Mouse (Mus musculus): ENCODE results near the gene Ldb3. TPM values are rescaled to one million over a fixed set of nuclear protein-coding genes. Genes with fewer than 3 reads are reported as not detected.

Gene Ldb3
- total and polyA plus RNA-seq, 2 experiments from 2014 or later, result 376 to 526 TPM

- H3K9ac ChIP-seq (replicated peaks; ENCODE audit: low read depth, low read length), result no peak overlapping the region
- DNase-seq (ENCODE audit: low spot score) (no peak), ATAC-seq (ENCODE audit: insufficient read depth, low read depth) (no peak)
- H3K27ac ChIP-seq (ENCODE audit: low read depth), result peak overlapping the region; percentile 58
- H3K4me2 ChIP-seq (ENCODE audit: low read depth, low read length), result no peak overlapping the region
- H3K4me1 ChIP-seq (ENCODE audit: control insufficient read depth, insufficient read depth), result peaks cover 23% of the 10 kb centered on the region
- 39% methylated on average over 11 of the region's 17 CpGs for WGBS
- no peak overlapping the region for H3K4me3 ChIP-seq (ENCODE audit: low read depth, low read length)
- no peaks in the 10 kb centered on the region for H3K9me3 ChIP-seq (replicated peaks; ENCODE audit: control insufficient read depth, low read length)
- H3K27me3 ChIP-seq (ENCODE audit: control insufficient read depth, insufficient read depth, low read length), result 0 out of 2 replicates have a peak, but pooled peaks cover 5% of the 10 kb centered on the region
- H3K36me3 ChIP-seq (replicated peaks; ENCODE audit: control insufficient read depth, insufficient read depth, low read length), result peaks cover 72% of the 10 kb centered on the region
- TF ChIP-seq CTCF (IDR thresholded peaks at IDR 0.05; ENCODE audit: low read depth) (no peak), EP300 (IDR thresholded peaks at IDR 0.05; ENCODE audit: low read depth) (no peak)
Measured at GRCm38 (mm10) chr14:34540685-34541162, 47.8 kb downstream of the Ldb3 start.

- H3K9ac ChIP-seq (replicated peaks; ENCODE audit: low read depth, low read length), result no peak overlapping the region
- no peak overlapping the region for H3K4me3 ChIP-seq (ENCODE audit: low read depth, low read length)
- WGBS, result 42% methylated on average over 4 of the region's 4 CpGs
- no peak overlapping the region for H3K4me2 ChIP-seq (ENCODE audit: low read depth, low read length)
- ATAC-seq (ENCODE audit: insufficient read depth, low read depth) (no peak), DNase-seq (ENCODE audit: low spot score) (no peak)
- TF ChIP-seq EP300 (IDR thresholded peaks at IDR 0.05; ENCODE audit: low read depth) (no peak), CTCF (IDR thresholded peaks at IDR 0.05; ENCODE audit: low read depth) (no peak)
- no peaks in the 10 kb centered on the region for H3K9me3 ChIP-seq (replicated peaks; ENCODE audit: control insufficient read depth, low read length)
- H3K27ac ChIP-seq (ENCODE audit: low read depth), result peak overlapping the region; percentile 23; the same call in 1 of the 2 replicates
- H3K27me3 ChIP-seq (ENCODE audit: control insufficient read depth, insufficient read depth, low read length), result no peaks in the 10 kb centered on the region
- H3K36me3 ChIP-seq (replicated peaks; ENCODE audit: control insufficient read depth, insufficient read depth, low read length), result peaks cover 83% of the 10 kb centered on the region
- no peaks in the 10 kb centered on the region for H3K4me1 ChIP-seq (ENCODE audit: control insufficient read depth, insufficient read depth)
Measured at GRCm38 (mm10) chr14:34535883-34536282, 52.6 kb downstream of the Ldb3 start.

GRCm38 (mm10) chr14:34533537-34533936, 54.9 kb downstream of the Ldb3 start:
- H3K4me1 ChIP-seq (ENCODE audit: control insufficient read depth, insufficient read depth), result peaks cover 6% of the 10 kb centered on the region
- no peak overlapping the region for H3K4me3 ChIP-seq (ENCODE audit: low read depth, low read length)
- H3K27ac ChIP-seq (ENCODE audit: low read depth), result no peak overlapping the region; the same call in 1 of the 2 replicates
- no peak for ATAC-seq (ENCODE audit: insufficient read depth, low read depth)
- H3K9me3 ChIP-seq (replicated peaks; ENCODE audit: control insufficient read depth, low read length), result no peaks in the 10 kb centered on the region
- DNase-seq (ENCODE audit: low spot score), result no peak
- H3K27me3 ChIP-seq (ENCODE audit: control insufficient read depth, insufficient read depth, low read length), result peaks cover 3% of the 10 kb centered on the region; the same call in 1 of the 2 replicates
- H3K36me3 ChIP-seq (replicated peaks; ENCODE audit: control insufficient read depth, insufficient read depth, low read length), result peaks cover 64% of the 10 kb centered on the region
- TF ChIP-seq EP300 (IDR thresholded peaks at IDR 0.05; ENCODE audit: low read depth) (no peak), CTCF (IDR thresholded peaks at IDR 0.05; ENCODE audit: low read depth) (no peak)
- H3K9ac ChIP-seq (replicated peaks; ENCODE audit: low read depth, low read length), result no peak overlapping the region
- no peak overlapping the region for H3K4me2 ChIP-seq (ENCODE audit: low read depth, low read length)
- 64% methylated on average over 5 of the region's 5 CpGs for WGBS

GRCm38 (mm10) chr14:34532536-34532935, 55.9 kb downstream of the Ldb3 start:
- Histone ChIP-seq H3K4me2 (ENCODE audit: low read depth, low read length) (no peak overlapping the region), H3K27me3 (ENCODE audit: control insufficient read depth, insufficient read depth, low read length) (peaks cover 4% of the 10 kb centered on the region; the same call in 1 of the 2 replicates), H3K4me1 (ENCODE audit: control insufficient read depth, insufficient read depth) (peaks cover 15% of the 10 kb centered on the region), H3K9ac (replicated peaks; ENCODE audit: low read depth, low read length) (no peak overlapping the region), H3K9me3 (replicated peaks; ENCODE audit: control insufficient read depth, low read length) (no peaks in the 10 kb centered on the region), H3K36me3 (replicated peaks; ENCODE audit: control insufficient read depth, insufficient read depth, low read length) (peaks cover 59% of the 10 kb centered on the region), H3K27ac (ENCODE audit: low read depth) (peak overlapping the region; percentile 33; the same call in 1 of the 2 replicates), H3K4me3 (ENCODE audit: low read depth, low read length) (no peak overlapping the region)
- ATAC-seq (ENCODE audit: insufficient read depth, low read depth), result no peak
- no peak for DNase-seq (ENCODE audit: low spot score)
- WGBS, result 48% methylated on average over 6 of the region's 6 CpGs
- TF ChIP-seq EP300 (IDR thresholded peaks at IDR 0.05; ENCODE audit: low read depth), result no peak
- TF ChIP-seq CTCF (IDR thresholded peaks at IDR 0.05; ENCODE audit: low read depth), result no peak

GRCm38 (mm10) chr14:34528804-34529203, 59.7 kb downstream of the Ldb3 start:
- TF ChIP-seq EP300 (IDR thresholded peaks at IDR 0.05; ENCODE audit: low read depth), result no peak
- no peak for TF ChIP-seq CTCF (IDR thresholded peaks at IDR 0.05; ENCODE audit: low read depth)
- peak; percentile 78 for DNase-seq (ENCODE audit: low spot score)
- peaks cover 4% of the 10 kb centered on the region; the same call in 1 of the 2 replicates for H3K27me3 ChIP-seq (ENCODE audit: control insufficient read depth, insufficient read depth, low read length)
- H3K4me3 ChIP-seq (ENCODE audit: low read depth, low read length), result no peak overlapping the region
- peaks cover 17% of the 10 kb centered on the region for H3K4me1 ChIP-seq (ENCODE audit: control insufficient read depth, insufficient read depth)
- ATAC-seq (ENCODE audit: insufficient read depth, low read depth), result peak; percentile 80
- H3K27ac ChIP-seq (ENCODE audit: low read depth), result peak overlapping the region; percentile 85
- no peak overlapping the region for H3K4me2 ChIP-seq (ENCODE audit: low read depth, low read length)
- H3K36me3 ChIP-seq (replicated peaks; ENCODE audit: control insufficient read depth, insufficient read depth, low read length), result peaks cover 22% of the 10 kb centered on the region
- no peak overlapping the region for H3K9ac ChIP-seq (replicated peaks; ENCODE audit: low read depth, low read length)
- WGBS, result 28% methylated on average over 8 of the region's 8 CpGs
- H3K9me3 ChIP-seq (replicated peaks; ENCODE audit: control insufficient read depth, low read length), result no peaks in the 10 kb centered on the region

GRCm38 (mm10) chr14:34522701-34523100, 65.8 kb downstream of the Ldb3 start, which contains the start of gene 9230112D13Rik:
9230112D13Rik (minus strand) TSS chr14:34522801.
- 0 out of 2 replicates have a peak, but pooled peaks cover 10% of the 10 kb centered on the region for H3K27me3 ChIP-seq (ENCODE audit: control insufficient read depth, insufficient read depth, low read length)
- 80% methylated on average over 8 of the region's 8 CpGs for WGBS
- H3K4me2 ChIP-seq (ENCODE audit: low read depth, low read length), result no peak within 1 kb of the TSS
- DNase-seq (ENCODE audit: low spot score), result no peak
- H3K9me3 ChIP-seq (replicated peaks; ENCODE audit: control insufficient read depth, low read length), result no peaks in the 10 kb centered on the region
- H3K4me3 ChIP-seq (ENCODE audit: low read depth, low read length), result no peak within 1 kb of the TSS
- no peak within 1 kb of the TSS for H3K9ac ChIP-seq (replicated peaks; ENCODE audit: low read depth, low read length)
- H3K36me3 ChIP-seq (replicated peaks; ENCODE audit: control insufficient read depth, insufficient read depth, low read length), result no peaks in the 10 kb centered on the region; the same call in 1 of the 2 replicates
- TF ChIP-seq EP300 (IDR thresholded peaks at IDR 0.05; ENCODE audit: low read depth) (no peak), CTCF (IDR thresholded peaks at IDR 0.05; ENCODE audit: low read depth) (no peak)
- no peak for ATAC-seq (ENCODE audit: insufficient read depth, low read depth)
- H3K4me1 ChIP-seq (ENCODE audit: control insufficient read depth, insufficient read depth), result peaks cover 4% of the 10 kb centered on the region; the same call in 1 of the 2 replicates
- no peak within 1 kb of the TSS for H3K27ac ChIP-seq (ENCODE audit: low read depth)
